Mouse (Mus musculus) megakaryocyte, embryonic 14.5 days (primary cell): ENCODE data around the gene Fads3. TPM values are rescaled to one million over a fixed set of nuclear protein-coding genes. Genes with fewer than 3 reads are reported as not detected.

Source experiments
- H3K27me3 ChIP-seq: replicated peaks from 2 replicates; pipeline ENCODE3; 2012; ENCODE audit warnings: inconsistent platforms
- H3K36me3 ChIP-seq: replicated peaks from 2 replicates; pipeline ENCODE3; 2012; ENCODE audit warnings: low read length, inconsistent platforms, mixed read lengths
- H3K4me1 ChIP-seq: 2 replicates; pipeline ENCODE4 v1.6.1; 2012; ENCODE audit warnings: inconsistent platforms
- H3K4me3 ChIP-seq: replicated peaks from 2 replicates; pipeline ENCODE3; 2012; ENCODE audit warnings: moderate library complexity, mild to moderate bottlenecking, inconsistent platforms
- H3K9me3 ChIP-seq: 2 replicates; pipeline ENCODE4 v1.6.1; 2012; ENCODE audit warnings: inconsistent platforms
- FLI1 ChIP-seq: IDR thresholded peaks from 2 replicates; pipeline ENCODE4 v1.6.1; 2012; ENCODE audit warnings: low read length, inconsistent platforms, mixed read lengths
- GATA1 ChIP-seq: IDR thresholded peaks from 3 replicates; pipeline ENCODE4 v1.6.1; 2012; ENCODE audit warnings: mixed read lengths, low read length, inconsistent platforms, borderline replicate concordance
- polyA plus RNA-seq: library from polyadenylated mRNA; stranded (reverse); fragments of >175 nt; gene quantifications from 2 replicates; pipeline ENCODE4 v1.2.3, GENCODE M21; 2012; ENCODE audit warnings: low replicate concordance; ENCODE audit not compliant: insufficient read depth

Gene Fads3
- polyA plus RNA-seq, 1 experiment: 19.1 TPM

GRCm38 (mm10) chr19:10038364-10038763 lies 3.0 kb upstream of the Fads3 start:
- Histone ChIP-seq H3K36me3 (peaks cover 5% of the 10 kb centered on the region), H3K4me1 (peaks cover 61% of the 10 kb centered on the region), H3K4me3 (no peak overlapping the region), H3K9me3 (no peaks in the 10 kb centered on the region), H3K27me3 (peaks cover 63% of the 10 kb centered on the region)
- TF ChIP-seq FLI1: no peak
- no peak for TF ChIP-seq GATA1

- peaks cover 61% of the 10 kb centered on the region for H3K4me1 ChIP-seq
Observed at GRCm38 (mm10) chr19:10038910-10039309, 2.5 kb upstream of the Fads3 start.

GRCm38 (mm10) chr19:10039615-10040014 lies 1.8 kb upstream of the Fads3 start:
- Histone ChIP-seq H3K4me3 (no peak overlapping the region), H3K27me3 (peaks cover 71% of the 10 kb centered on the region), H3K9me3 (no peaks in the 10 kb centered on the region), H3K36me3 (peaks cover 18% of the 10 kb centered on the region), H3K4me1 (peaks cover 63% of the 10 kb centered on the region)
- no peak for TF ChIP-seq GATA1
- TF ChIP-seq FLI1: no peak

More at GRCm38 (mm10) chr19:10038910-10039309, 2.5 kb upstream of the Fads3 start:
- Histone ChIP-seq H3K27me3 (peaks cover 66% of the 10 kb centered on the region), H3K4me3 (no peak overlapping the region), H3K9me3 (no peaks in the 10 kb centered on the region), H3K36me3 (peaks cover 11% of the 10 kb centered on the region)
- no peak for TF ChIP-seq GATA1
- TF ChIP-seq FLI1: no peak

- Histone ChIP-seq H3K36me3 (peaks cover 30% of the 10 kb centered on the region), H3K4me1 (peaks cover 68% of the 10 kb centered on the region), H3K4me3 (peak overlapping the region; percentile 95), H3K9me3 (no peaks in the 10 kb centered on the region), H3K27me3 (peaks cover 63% of the 10 kb centered on the region)
- no peak for TF ChIP-seq GATA1
- no peak for TF ChIP-seq FLI1
Observed at GRCm38 (mm10) chr19:10040866-10041387, 442 bp upstream of the Fads3 start.

GRCm38 (mm10) chr19:10042232-10042631 lies 863 bp downstream of the Fads3 start:
- Histone ChIP-seq H3K36me3 (peaks cover 30% of the 10 kb centered on the region), H3K27me3 (peaks cover 55% of the 10 kb centered on the region), H3K9me3 (no peaks in the 10 kb centered on the region), H3K4me1 (peaks cover 74% of the 10 kb centered on the region), H3K4me3 (peak overlapping the region; percentile 95)
- TF ChIP-seq GATA1: no peak
- no peak for TF ChIP-seq FLI1

- peaks cover 77% of the 10 kb centered on the region for H3K4me1 ChIP-seq
- H3K9me3 ChIP-seq: no peaks in the 10 kb centered on the region
- peak overlapping the region; percentile 95 for H3K4me3 ChIP-seq
- H3K27me3 ChIP-seq: peaks cover 51% of the 10 kb centered on the region
- peaks cover 30% of the 10 kb centered on the region for H3K36me3 ChIP-seq
- TF ChIP-seq GATA1 (no peak), FLI1 (no peak)
Observed at GRCm38 (mm10) chr19:10042816-10043215, 1.4 kb downstream of the Fads3 start.

- Histone ChIP-seq H3K27me3 (peaks cover 48% of the 10 kb centered on the region), H3K4me1 (peaks cover 85% of the 10 kb centered on the region), H3K4me3 (peak overlapping the region; percentile 95), H3K9me3 (no peaks in the 10 kb centered on the region), H3K36me3 (peaks cover 33% of the 10 kb centered on the region)
- no peak for TF ChIP-seq FLI1
Observed at GRCm38 (mm10) chr19:10043643-10044042, 2.3 kb downstream of the Fads3 start.

GRCm38 (mm10) chr19:10045707-10046106 lies 4.3 kb downstream of the Fads3 start:
- TF ChIP-seq FLI1 (no peak), GATA1 (no peak)
- no peak overlapping the region for H3K4me3 ChIP-seq
- H3K4me1 ChIP-seq: peaks cover 100% of the 10 kb centered on the region
- H3K27me3 ChIP-seq: peaks cover 34% of the 10 kb centered on the region
- peaks cover 44% of the 10 kb centered on the region for H3K36me3 ChIP-seq
- no peaks in the 10 kb centered on the region for H3K9me3 ChIP-seq

GRCm38 (mm10) chr19:10046346-10046745 lies 5.0 kb downstream of the Fads3 start:
- Histone ChIP-seq H3K4me1 (peaks cover 100% of the 10 kb centered on the region), H3K4me3 (peak overlapping the region; percentile 76), H3K9me3 (no peaks in the 10 kb centered on the region), H3K27me3 (peaks cover 27% of the 10 kb centered on the region), H3K36me3 (peaks cover 49% of the 10 kb centered on the region)
- TF ChIP-seq FLI1 (no peak), GATA1 (no peak)

GRCm38 (mm10) chr19:10046983-10047382 lies 5.6 kb downstream of the Fads3 start:
- peaks cover 21% of the 10 kb centered on the region for H3K27me3 ChIP-seq
- H3K4me3 ChIP-seq: peak overlapping the region; percentile 76
- no peak for TF ChIP-seq GATA1
- no peak for TF ChIP-seq FLI1
- H3K9me3 ChIP-seq: no peaks in the 10 kb centered on the region
- H3K4me1 ChIP-seq: peaks cover 100% of the 10 kb centered on the region
- peaks cover 52% of the 10 kb centered on the region for H3K36me3 ChIP-seq

GRCm38 (mm10) chr19:10049533-10049932 lies 8.2 kb downstream of the Fads3 start:
- TF ChIP-seq FLI1 (no peak), GATA1 (no peak)
- Histone ChIP-seq H3K36me3 (peaks cover 60% of the 10 kb centered on the region), H3K4me1 (peaks cover 100% of the 10 kb centered on the region), H3K4me3 (peak overlapping the region; percentile 7), H3K9me3 (no peaks in the 10 kb centered on the region), H3K27me3 (peaks cover 3% of the 10 kb centered on the region)
